Mouse (Mus musculus) cerebellum, adult 2 months (tissue): ENCODE measurements around the gene Slc8a1. TPM values are rescaled to one million over a fixed set of nuclear protein-coding genes. Genes with fewer than 3 reads are reported as not detected.

Source experiments
- DNase-seq, 2 experiments: peaks; one replicate each; pipeline ENCODE4 v3.0.0; 2021
- H3K27ac ChIP-seq: fragments of 200-500 bp; 2 replicates; pipeline ENCODE4 v1.5.1; 2012; ENCODE audit warnings: low read length, control low read depth, inconsistent platforms; ENCODE audit not compliant: insufficient read depth
- H3K27me3 ChIP-seq: fragments of 200-500 bp; 2 replicates; pipeline ENCODE4 v1.6.1; 2012; ENCODE audit warnings: inconsistent platforms, mild to moderate bottlenecking, low read length, moderate library complexity; ENCODE audit not compliant: control insufficient read depth, insufficient read depth
- H3K4me1 ChIP-seq: fragments of 200-500 bp; 2 replicates; pipeline ENCODE4 v1.6.1; 2011; ENCODE audit warnings: low read length; ENCODE audit not compliant: control insufficient read depth, insufficient read depth
- H3K4me3 ChIP-seq: fragments of 200-500 bp; replicated peaks from 2 replicates; pipeline ENCODE3; 2011; ENCODE audit warnings: mild to moderate bottlenecking, low read depth, low read length, control low read depth; ENCODE audit not compliant: insufficient read depth
- CTCF ChIP-seq: fragments of 200-500 bp; IDR thresholded peaks from 2 replicates; pipeline ENCODE4 v1.5.1; 2011; ENCODE audit warnings: low read depth, mild to moderate bottlenecking, control low read depth, low read length, moderate library complexity, borderline replicate concordance; ENCODE audit not compliant: insufficient read depth
- POLR2A ChIP-seq: fragments of 200-500 bp; IDR thresholded peaks from 2 replicates; pipeline ENCODE4 v1.6.1; 2011; ENCODE audit warnings: low read length, control low read depth, borderline replicate concordance; ENCODE audit not compliant: insufficient read depth
- WGBS: fragments of 180-500 bp; shearing (Covaris S2); methylation state at CpG from one replicate; pipeline ENCODE4 v1.1.7; 2018; 5-methylcytosine and 5-hydroxymethylcytosine counted together
- polyA plus RNA-seq: library from polyadenylated mRNA; depleted of rRNA; stranded (reverse); fragments of >200 nt; gene quantifications from 2 replicates; pipeline ENCODE4 v1.2.3, GENCODE M21; 2012

Slc8a1 gene
- polyA plus RNA-seq, 1 experiment: 22.4 TPM

- TF ChIP-seq CTCF (no peak), POLR2A (no peak)
- DNase-seq: no peak
- Histone ChIP-seq H3K27me3 (no peaks in the 10 kb centered on the region), H3K4me3 (no peak overlapping the region), H3K4me1 (no peaks in the 10 kb centered on the region), H3K27ac (no peak overlapping the region)
- WGBS: 96% methylated on average over 4 of the region's 4 CpGs
Measured at GRCm38 (mm10) chr17:81737309-81737708, 868 bp downstream of the Slc8a1 start.

- H3K4me1 ChIP-seq: no peaks in the 10 kb centered on the region
- WGBS: 93% methylated on average over 2 of the region's 2 CpGs
Measured at GRCm38 (mm10) chr17:81735583-81735982, 2.6 kb downstream of the Slc8a1 start.

GRCm38 (mm10) chr17:81729891-81730290 lies 8.3 kb downstream of the Slc8a1 start:
- no peak for DNase-seq
- Histone ChIP-seq H3K4me3 (no peak overlapping the region), H3K27ac (no peak overlapping the region), H3K4me1 (no peaks in the 10 kb centered on the region), H3K27me3 (no peaks in the 10 kb centered on the region)
- WGBS: 95% methylated on average over 4 of the region's 4 CpGs
- TF ChIP-seq POLR2A (no peak), CTCF (no peak)

More at GRCm38 (mm10) chr17:81735583-81735982, 2.6 kb downstream of the Slc8a1 start:
- no peak overlapping the region for H3K27ac ChIP-seq
- DNase-seq: no peak
- H3K27me3 ChIP-seq: no peaks in the 10 kb centered on the region
- H3K4me3 ChIP-seq: no peak overlapping the region
- TF ChIP-seq CTCF (no peak), POLR2A (no peak)

- no peak for DNase-seq
- Histone ChIP-seq H3K4me3 (no peak overlapping the region), H3K4me1 (no peaks in the 10 kb centered on the region), H3K27ac (no peak overlapping the region), H3K27me3 (no peaks in the 10 kb centered on the region)
- no peak for TF ChIP-seq CTCF
- TF ChIP-seq POLR2A: no peak
- WGBS: 68% methylated on average over 1 of the region's 1 CpGs
Measured at GRCm38 (mm10) chr17:81712273-81712751, 25.9 kb downstream of the Slc8a1 start.

GRCm38 (mm10) chr17:81704761-81705160 lies 33.4 kb downstream of the Slc8a1 start:
- H3K4me1 ChIP-seq: no peaks in the 10 kb centered on the region
- TF ChIP-seq CTCF (no peak), POLR2A (no peak)
- 28% methylated on average over 3 of the region's 3 CpGs for WGBS
- H3K4me3 ChIP-seq: no peak overlapping the region
- H3K27ac ChIP-seq: no peak overlapping the region
- no peak for DNase-seq
- H3K27me3 ChIP-seq: no peaks in the 10 kb centered on the region

- no peaks in the 10 kb centered on the region for H3K4me1 ChIP-seq
- H3K4me3 ChIP-seq: no peak overlapping the region
- no peak overlapping the region for H3K27ac ChIP-seq
- TF ChIP-seq CTCF: no peak
- no peak for TF ChIP-seq POLR2A
- WGBS: 81% methylated on average over 2 of the region's 2 CpGs
- DNase-seq: no peak
- no peaks in the 10 kb centered on the region for H3K27me3 ChIP-seq
Measured at GRCm38 (mm10) chr17:81703258-81703657, 34.9 kb downstream of the Slc8a1 start.

- DNase-seq: no peak
- Histone ChIP-seq H3K4me1 (no peaks in the 10 kb centered on the region), H3K4me3 (no peak overlapping the region), H3K27me3 (no peaks in the 10 kb centered on the region), H3K27ac (no peak overlapping the region)
- TF ChIP-seq POLR2A (no peak), CTCF (no peak)
- 89% methylated on average over 4 of the region's 4 CpGs for WGBS
Measured at GRCm38 (mm10) chr17:81701701-81702100, 36.5 kb downstream of the Slc8a1 start.

- 32% methylated on average over 10 of the region's 10 CpGs for WGBS
- H3K27ac ChIP-seq: no peak overlapping the region
- no peaks in the 10 kb centered on the region for H3K27me3 ChIP-seq
- TF ChIP-seq POLR2A (no peak), CTCF (no peak)
- no peak overlapping the region for H3K4me3 ChIP-seq
- H3K4me1 ChIP-seq: no peaks in the 10 kb centered on the region
- DNase-seq: no peak
Measured at GRCm38 (mm10) chr17:81698789-81699188, 39.4 kb downstream of the Slc8a1 start.

- Histone ChIP-seq H3K4me3 (no peak overlapping the region), H3K27ac (no peak overlapping the region), H3K4me1 (no peaks in the 10 kb centered on the region), H3K27me3 (no peaks in the 10 kb centered on the region)
- DNase-seq: no peak
- TF ChIP-seq POLR2A (no peak), CTCF (no peak)
- 80% methylated on average over 2 of the region's 2 CpGs for WGBS
Measured at GRCm38 (mm10) chr17:81697695-81698094, 40.5 kb downstream of the Slc8a1 start.
